Mouse (Mus musculus) heart, embryonic 16.5 days (tissue): Measurements from ENCODE around the gene E130208F15Rik. TPM values are rescaled to one million over a fixed set of nuclear protein-coding genes. Genes with fewer than 3 reads are reported as not detected.
A peak's percentile ranks its signal among the peaks of the same experiment; 100 is the strongest.

Source experiments
- ATAC-seq: fragments of 200-750 bp; cut with Nextera tagmentation; replicated peaks from 2 replicates; pipeline ENCODE4 v1.8.0; 2017; ENCODE audit warnings: moderate number of reproducible peaks; ENCODE audit not compliant: insufficient read depth, low FRiP score; ENCODE audit errors: extremely low read depth
- H3K27ac ChIP-seq: fragments of 300-500 bp; sonication (generic); 2 replicates; pipeline ENCODE4 v1.5.1; 2014; ENCODE audit warnings: mild to moderate bottlenecking, low read length, control low read depth, moderate library complexity
- H3K27me3 ChIP-seq: fragments of 300-500 bp; sonication (generic); 2 replicates; pipeline ENCODE4 v1.6.1; 2014; ENCODE audit warnings: low read length, mixed read lengths; ENCODE audit not compliant: control insufficient read depth, insufficient read depth
- H3K36me3 ChIP-seq: fragments of 300-500 bp; sonication (generic); 2 replicates; pipeline ENCODE4 v1.6.1; 2014; ENCODE audit not compliant: control insufficient read depth, insufficient read depth
- H3K4me1 ChIP-seq: fragments of 300-500 bp; sonication (generic); 2 replicates; pipeline ENCODE4 v1.6.1; 2014; ENCODE audit warnings: low read length, mixed read lengths; ENCODE audit not compliant: control insufficient read depth, insufficient read depth
- H3K4me2 ChIP-seq: fragments of 300-500 bp; sonication (generic); 2 replicates; pipeline ENCODE4 v1.6.1; 2014; ENCODE audit warnings: low read depth, mild to moderate bottlenecking, control low read depth, low read length
- H3K4me3 ChIP-seq: fragments of 300-500 bp; sonication (generic); 2 replicates; pipeline ENCODE4 v1.5.1; 2014; ENCODE audit warnings: mild to moderate bottlenecking, control low read depth, low read length
- H3K9ac ChIP-seq: fragments of 300-500 bp; sonication (generic); 2 replicates; pipeline ENCODE4 v1.6.1; 2014; ENCODE audit warnings: low read length, control low read depth
- H3K9me3 ChIP-seq: fragments of 300-500 bp; sonication (generic); replicated peaks from 2 replicates; pipeline ENCODE4 v1.6.1; 2016; ENCODE audit warnings: low read length; ENCODE audit not compliant: control insufficient read depth
- WGBS: fragments of 180-500 bp; shearing (Covaris S2); extraction: QIAGEN DNeasy Blood & Tissue Kit; methylation state at CpG from one replicate; pipeline ENCODE4 v1.1.7; 2014; 5-methylcytosine and 5-hydroxymethylcytosine counted together
- polyA plus RNA-seq: library from polyadenylated mRNA; unstranded; fragments of >200 nt; fragmentation: Nextera tagmentation; extraction: Ambion mirVana; gene quantifications from 2 replicates; pipeline ENCODE4 v1.2.1, GENCODE M21; 2015

Gene E130208F15Rik
- polyA plus RNA-seq, 1 experiment from 2014 or later: 7.3 TPM

DNA sequence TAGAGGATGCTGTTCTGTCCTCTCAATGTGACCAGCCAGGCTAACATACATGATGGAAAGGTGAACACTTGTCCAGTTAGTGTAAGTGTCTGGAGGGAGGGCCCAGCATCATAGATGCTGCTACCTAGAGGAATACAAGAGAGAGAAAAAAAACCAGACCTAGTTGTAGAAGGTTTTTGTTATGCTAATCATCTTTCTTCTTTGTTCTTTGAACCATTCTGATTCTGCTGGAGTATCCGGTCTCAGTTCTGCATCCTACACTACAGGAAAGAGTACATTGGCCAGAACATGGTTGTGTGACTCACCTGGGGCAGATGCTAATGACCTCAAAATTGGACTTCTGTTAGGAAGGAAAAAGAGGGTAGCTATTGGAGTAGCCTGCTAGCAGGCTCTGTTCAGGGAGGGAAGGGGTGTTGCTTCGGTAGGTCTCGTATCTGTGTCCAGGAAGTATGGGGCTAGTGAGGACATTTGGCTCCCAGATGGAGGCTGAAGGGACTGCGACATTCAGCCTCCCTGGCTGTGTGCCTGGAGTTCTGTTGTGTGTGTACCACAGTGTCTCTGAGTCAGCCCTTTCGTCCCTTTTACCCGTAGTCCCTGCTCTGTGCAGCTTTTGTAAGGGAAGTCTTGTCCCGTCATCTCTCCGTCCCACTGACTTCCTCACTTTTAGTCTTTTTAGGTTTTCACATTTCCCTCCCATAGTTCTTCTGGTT, 34.7 kb upstream of the E130208F15Rik start:
- Histone ChIP-seq H3K9ac (no peak overlapping the region), H3K36me3 (no peaks in the 10 kb centered on the region), H3K9me3 (no peaks in the 10 kb centered on the region), H3K27ac (no peak overlapping the region), H3K4me2 (no peak overlapping the region), H3K4me1 (peaks cover 5% of the 10 kb centered on the region; the same call in 1 of the 2 replicates), H3K27me3 (no peaks in the 10 kb centered on the region), H3K4me3 (no peak overlapping the region)
- WGBS: 51% methylated on average over 8 of the region's 8 CpGs
- no peak for ATAC-seq

DNA sequence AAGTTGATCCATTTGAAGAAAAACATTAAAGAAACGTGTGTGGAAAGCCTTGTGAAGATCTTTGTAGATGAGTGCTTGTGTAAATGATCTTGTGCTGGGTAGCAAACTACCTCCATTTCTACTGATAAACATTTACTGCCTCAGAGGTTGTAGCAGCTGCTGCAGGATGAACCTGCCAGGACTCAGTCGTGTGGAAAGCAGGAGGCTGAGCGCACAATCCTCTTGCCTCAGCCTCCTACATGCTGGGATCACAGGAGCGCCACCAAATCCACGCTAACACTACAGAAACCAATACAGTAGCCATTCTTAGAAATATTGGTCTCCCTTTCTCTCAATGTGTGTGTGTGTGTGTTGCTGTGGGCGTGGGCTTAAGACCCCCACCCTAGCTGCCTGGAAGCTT, 33.5 kb upstream of the E130208F15Rik start:
- H3K36me3 ChIP-seq: no peaks in the 10 kb centered on the region
- no peak for ATAC-seq
- H3K27ac ChIP-seq: no peak overlapping the region

DNA sequence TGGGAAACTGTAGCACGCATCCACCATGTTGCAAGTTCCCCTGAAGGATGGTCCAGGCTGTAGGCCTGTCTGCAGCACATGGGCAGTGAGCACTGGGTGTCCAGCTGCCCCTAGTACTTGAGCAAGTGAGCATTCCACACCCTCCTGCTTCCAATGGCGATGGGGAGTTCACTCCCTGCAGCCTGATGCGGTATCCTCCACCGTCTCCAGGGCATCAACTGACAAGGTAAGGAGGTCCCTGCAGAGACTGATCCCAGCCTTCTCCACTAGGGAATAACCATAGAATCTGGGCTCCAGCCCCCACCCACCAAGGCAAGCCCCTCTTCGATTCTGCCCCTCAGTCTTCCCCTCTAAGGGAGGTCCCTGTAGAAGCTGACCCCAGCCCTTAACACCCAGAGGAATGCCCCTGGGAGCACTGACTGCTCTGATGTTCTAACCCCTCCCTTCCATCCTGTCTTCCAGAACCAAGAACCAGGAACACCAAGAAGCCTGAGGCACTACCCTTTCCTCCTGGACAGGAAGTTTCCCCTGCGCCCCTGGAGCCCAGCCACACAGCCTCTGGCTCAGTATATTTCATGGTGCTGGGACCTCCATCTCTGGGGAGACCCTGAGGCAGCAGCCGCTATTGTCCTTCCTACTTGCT, 32.3 kb upstream of the E130208F15Rik start:
- no peak overlapping the region for H3K4me3 ChIP-seq
- no peak for ATAC-seq
- no peaks in the 10 kb centered on the region for H3K36me3 ChIP-seq
- H3K4me1 ChIP-seq: 0 out of 2 replicates have a peak, but pooled peaks cover 2% of the 10 kb centered on the region
- H3K27ac ChIP-seq: no peak overlapping the region
- no peaks in the 10 kb centered on the region for H3K9me3 ChIP-seq
- no peaks in the 10 kb centered on the region for H3K27me3 ChIP-seq
- 0 out of 2 replicates have a peak overlapping the region, but pooled peaks have one; percentile 5 for H3K9ac ChIP-seq
- WGBS: 62% methylated on average over 7 of the region's 7 CpGs
- H3K4me2 ChIP-seq: no peak overlapping the region

More for the DNA sequence above, 33.5 kb upstream of the E130208F15Rik start:
- H3K4me2 ChIP-seq: no peak overlapping the region
- no peak overlapping the region for H3K9ac ChIP-seq
- H3K4me1 ChIP-seq: 0 out of 2 replicates have a peak, but pooled peaks cover 2% of the 10 kb centered on the region
- no peaks in the 10 kb centered on the region for H3K9me3 ChIP-seq
- no peak overlapping the region for H3K4me3 ChIP-seq
- WGBS: 55% methylated on average over 6 of the region's 6 CpGs
- no peaks in the 10 kb centered on the region for H3K27me3 ChIP-seq

DNA sequence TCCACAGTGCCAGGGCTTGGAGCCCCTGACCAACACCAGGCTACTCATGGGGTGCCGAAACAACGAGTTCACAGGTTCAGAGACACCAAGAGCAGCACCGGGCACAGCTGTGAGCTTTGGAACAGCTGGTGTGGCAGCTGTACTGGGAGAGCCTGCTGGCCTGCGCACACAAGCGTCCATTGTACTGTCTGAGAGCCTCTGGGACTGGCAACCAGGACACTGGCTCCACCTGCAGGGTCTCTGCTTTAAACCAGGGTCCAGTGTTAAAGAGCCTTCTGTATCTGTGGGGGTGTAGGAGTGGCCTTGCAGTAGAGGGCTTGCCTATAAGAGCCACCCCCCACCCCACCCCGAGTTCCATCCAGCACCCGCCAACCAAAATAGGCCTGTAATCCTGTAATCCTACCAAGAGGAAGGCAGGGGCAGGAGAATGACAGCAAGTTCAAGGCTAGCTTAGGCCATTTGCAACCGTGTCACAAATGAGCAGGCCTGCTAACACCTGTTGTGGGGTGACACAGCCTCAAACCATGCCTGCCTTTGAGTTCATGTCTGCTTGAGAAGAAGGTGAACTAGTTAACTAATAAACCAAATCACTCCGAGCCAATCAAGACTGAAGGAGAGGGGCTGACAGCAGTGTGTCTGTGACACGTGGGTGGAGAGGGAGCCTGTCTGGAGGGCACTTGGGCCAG, 31.7 kb upstream of the E130208F15Rik start:
- ATAC-seq: no peak
- Histone ChIP-seq H3K27ac (no peak overlapping the region), H3K9me3 (no peaks in the 10 kb centered on the region), H3K36me3 (no peaks in the 10 kb centered on the region), H3K4me3 (no peak overlapping the region), H3K4me1 (0 out of 2 replicates have a peak, but pooled peaks cover 2% of the 10 kb centered on the region), H3K9ac (0 out of 2 replicates have a peak overlapping the region, but pooled peaks have one; percentile 5), H3K27me3 (no peaks in the 10 kb centered on the region), H3K4me2 (no peak overlapping the region)
- 53% methylated on average over 10 of the region's 10 CpGs for WGBS

DNA sequence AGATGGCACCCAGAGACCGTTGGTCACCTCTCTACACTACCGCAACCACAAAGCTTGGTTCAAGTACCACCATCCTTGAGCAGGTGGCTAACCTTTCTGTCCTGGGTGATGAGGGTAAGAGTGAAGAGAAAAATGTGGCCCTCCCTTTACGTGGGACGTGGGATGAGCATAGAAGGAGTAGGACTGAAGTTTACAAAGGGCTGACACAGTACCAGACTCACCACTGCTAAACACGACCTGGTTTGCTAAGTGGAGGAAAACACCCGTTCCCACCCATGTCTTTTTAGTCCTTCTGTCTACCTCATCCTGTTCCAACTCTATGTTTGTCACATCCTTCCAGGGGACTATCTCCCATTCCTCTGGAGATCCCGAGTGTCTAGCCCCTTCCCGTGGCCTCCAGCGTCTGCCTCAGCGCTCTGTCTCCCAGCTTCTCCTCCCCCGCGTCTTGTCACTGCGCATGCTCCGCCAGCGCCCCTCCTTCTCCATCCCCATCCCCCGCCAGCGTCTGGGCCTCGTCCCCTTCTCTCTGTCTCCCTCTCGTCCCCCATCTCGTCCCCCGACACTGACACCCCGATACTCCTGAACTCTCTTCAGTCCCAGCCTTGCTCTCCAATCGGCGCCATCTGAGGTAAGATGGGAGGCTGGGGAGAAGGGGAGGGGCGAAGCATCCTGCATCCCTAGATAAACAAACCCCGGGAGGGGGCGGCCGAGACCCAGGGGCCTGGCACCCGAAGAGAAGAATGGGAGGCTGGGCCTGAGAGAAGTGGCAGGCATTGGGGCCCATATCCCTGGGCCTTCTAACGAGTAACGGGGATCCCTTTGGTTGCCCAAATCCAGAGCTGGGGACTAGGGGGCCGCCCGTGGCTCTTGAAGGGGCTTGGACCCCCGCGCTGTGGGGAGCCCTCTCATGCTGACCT, 30.1 kb upstream of the E130208F15Rik start, which contains the start of gene Clip3:
Clip3 (plus strand) TSS at position 514 of the 917 bp plus-strand sequence.
- Histone ChIP-seq H3K27ac (no peak within 1 kb of the TSS), H3K9me3 (no peaks in the 10 kb centered on the region), H3K4me1 (0 out of 2 replicates have a peak, but pooled peaks cover 2% of the 10 kb centered on the region), H3K4me2 (peak within 1 kb of the TSS; percentile 53), H3K36me3 (no peaks in the 10 kb centered on the region), H3K27me3 (no peaks in the 10 kb centered on the region), H3K9ac (peak within 1 kb of the TSS; percentile 62), H3K4me3 (peak within 1 kb of the TSS; percentile 50)
- peak; percentile 54; the same call in 1 of the 2 replicates for ATAC-seq
- 7% methylated on average over 35 of the region's 35 CpGs for WGBS

DNA sequence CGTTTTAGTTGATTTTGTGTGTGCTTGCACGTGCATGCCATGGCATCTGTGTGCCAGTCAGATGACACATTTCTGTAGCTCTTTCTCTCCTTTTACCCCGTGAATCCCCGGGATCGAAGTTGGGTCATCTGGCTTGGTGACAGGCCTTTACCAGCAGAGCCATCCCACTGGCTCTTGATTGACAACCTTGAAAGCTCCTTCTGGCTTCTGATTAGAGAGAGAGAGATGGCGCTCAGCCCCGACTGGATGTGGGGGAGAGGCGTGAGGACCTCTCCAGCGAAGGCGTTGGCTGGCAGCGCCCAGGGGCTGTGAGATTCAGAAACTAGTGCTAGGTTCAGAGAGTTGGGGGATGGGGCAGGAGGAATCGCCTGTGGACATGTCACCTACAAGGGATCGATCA, 27.7 kb upstream of the E130208F15Rik start:
- WGBS: 53% methylated on average over 13 of the region's 13 CpGs
- H3K4me1 ChIP-seq: 0 out of 2 replicates have a peak, but pooled peaks cover 2% of the 10 kb centered on the region
- no peak for ATAC-seq
- no peak overlapping the region for H3K4me2 ChIP-seq
- H3K27ac ChIP-seq: no peak overlapping the region
- H3K9me3 ChIP-seq: no peaks in the 10 kb centered on the region
- no peaks in the 10 kb centered on the region for H3K36me3 ChIP-seq
- H3K4me3 ChIP-seq: no peak overlapping the region
- no peaks in the 10 kb centered on the region for H3K27me3 ChIP-seq
- H3K9ac ChIP-seq: no peak overlapping the region

DNA sequence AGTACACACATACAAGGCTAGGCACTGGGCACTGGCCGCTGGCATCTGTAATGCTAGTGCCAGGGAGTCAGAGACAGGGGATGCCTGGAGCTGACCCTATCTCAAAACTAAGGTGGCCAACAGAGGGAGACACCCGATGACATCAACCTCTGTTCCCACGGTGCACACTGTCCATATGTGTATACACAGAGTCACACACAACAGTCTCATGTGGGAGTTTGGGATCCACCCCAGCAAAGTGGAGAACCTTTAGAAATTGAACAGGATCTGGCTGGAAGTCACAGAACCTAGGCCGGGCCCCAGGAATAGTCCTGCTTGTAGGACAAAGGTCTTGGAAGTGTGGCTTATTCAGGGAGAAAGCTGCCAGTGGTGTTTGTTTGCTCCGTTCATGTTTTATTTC, 27.2 kb upstream of the E130208F15Rik start:
- ATAC-seq: no peak
- Histone ChIP-seq H3K9me3 (no peaks in the 10 kb centered on the region), H3K36me3 (no peaks in the 10 kb centered on the region), H3K4me1 (0 out of 2 replicates have a peak, but pooled peaks cover 2% of the 10 kb centered on the region), H3K27ac (no peak overlapping the region), H3K4me2 (no peak overlapping the region), H3K9ac (no peak overlapping the region), H3K4me3 (no peak overlapping the region), H3K27me3 (no peaks in the 10 kb centered on the region)
- 78% methylated on average over 5 of the region's 5 CpGs for WGBS

DNA sequence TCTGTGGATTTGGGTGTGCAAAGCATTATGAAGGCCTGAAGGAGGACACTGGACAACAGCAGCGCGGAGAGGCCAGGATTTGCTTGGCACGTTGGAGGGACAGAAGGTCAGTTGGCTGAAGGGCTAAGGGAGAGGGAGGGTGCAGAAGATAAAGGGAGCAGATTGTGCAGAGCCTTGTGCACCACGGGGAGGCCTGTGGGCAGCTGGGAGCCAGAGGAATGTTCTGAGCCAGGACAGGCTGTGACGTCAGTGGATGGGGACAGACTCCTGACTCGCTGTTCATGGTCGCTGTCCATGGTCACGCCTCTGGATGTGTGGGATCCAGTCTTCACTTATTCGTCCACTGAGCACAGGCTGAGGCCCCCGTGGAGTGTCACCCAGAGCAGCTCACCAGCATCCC, 26.4 kb upstream of the E130208F15Rik start:
- peak; percentile 59; the same call in 1 of the 2 replicates for ATAC-seq
- no peak overlapping the region for H3K4me3 ChIP-seq
- WGBS: 26% methylated on average over 10 of the region's 10 CpGs
- no peak overlapping the region for H3K27ac ChIP-seq
- no peak overlapping the region for H3K4me2 ChIP-seq
- H3K36me3 ChIP-seq: no peaks in the 10 kb centered on the region
- H3K9me3 ChIP-seq: no peaks in the 10 kb centered on the region
- H3K27me3 ChIP-seq: no peaks in the 10 kb centered on the region
- H3K4me1 ChIP-seq: 0 out of 2 replicates have a peak, but pooled peaks cover 2% of the 10 kb centered on the region
- H3K9ac ChIP-seq: no peak overlapping the region
